Mouse (Mus musculus) testis, adult 2 months (tissue): ENCODE measurements around the gene Krt20.

Source experiments
- CTCF ChIP-seq: fragments of 200-500 bp; IDR thresholded peaks from 2 replicates; pipeline ENCODE4 v1.5.1; 2012; ENCODE audit warnings: low read depth, mild to moderate bottlenecking, inconsistent platforms, low read length, moderate library complexity; ENCODE audit not compliant: control insufficient read depth, insufficient read depth, insufficient replicate concordance
- POLR2A ChIP-seq: fragments of 200-500 bp; IDR thresholded peaks from 2 replicates; pipeline ENCODE4 v1.6.1; 2012; ENCODE audit warnings: low read depth, mild to moderate bottlenecking, inconsistent platforms, low read length, moderate library complexity; ENCODE audit not compliant: control insufficient read depth

DNA sequence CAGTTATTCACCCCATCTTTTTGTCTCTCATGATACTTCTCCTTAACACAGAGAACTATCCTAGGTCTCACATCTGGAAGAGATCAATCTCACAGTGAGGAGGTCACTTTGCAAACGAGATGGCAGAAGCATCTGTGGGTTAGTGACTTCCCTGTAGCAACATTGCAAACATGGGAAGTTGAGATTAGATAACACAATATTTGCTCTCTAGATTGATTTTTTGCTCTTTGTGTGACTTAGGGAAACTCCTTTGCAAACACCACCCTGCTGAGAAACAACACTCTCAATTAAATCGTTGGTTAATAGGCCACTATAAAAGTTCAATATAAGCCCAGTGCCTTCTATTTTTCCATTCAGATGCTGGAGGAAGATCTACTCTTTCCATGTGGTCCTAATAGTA is 10.8 kb upstream of the Krt20 start:
- TF ChIP-seq CTCF (no peak), POLR2A (no peak)
